Mouse (Mus musculus) kidney, adult 2 months (tissue): ENCODE results near the gene Hbq1a. TPM values are rescaled to one million over a fixed set of nuclear protein-coding genes. Genes with fewer than 3 reads are reported as not detected.
"Not testable (repeated sequence)": the region's sequence is repeated elsewhere in the genome, so short reads cannot be mapped to it uniquely, and the experiment has no call there.

Source experiments
- DNase-seq: peaks from one replicate; pipeline ENCODE4 v3.0.0; 2021
- H3K27ac ChIP-seq: fragments of 200-500 bp; 2 replicates; pipeline ENCODE4 v1.5.1; 2012; ENCODE audit warnings: low read depth, low read length, control low read depth, inconsistent platforms; ENCODE audit not compliant: insufficient read depth
- H3K27me3 ChIP-seq: fragments of 200-500 bp; replicated peaks from 2 replicates; pipeline ENCODE4 v1.6.1; 2012; ENCODE audit warnings: mild to moderate bottlenecking, moderate library complexity, low read length, inconsistent platforms; ENCODE audit not compliant: control insufficient read depth, insufficient read depth
- H3K36me3 ChIP-seq: fragments of 200-500 bp; 2 replicates; pipeline ENCODE4 v1.6.1; 2012; ENCODE audit warnings: mild to moderate bottlenecking, moderate library complexity, low read length, inconsistent platforms; ENCODE audit not compliant: control insufficient read depth, insufficient read depth
- H3K4me1 ChIP-seq: fragments of 200-500 bp; 2 replicates; pipeline ENCODE4 v1.6.1; 2011; ENCODE audit warnings: low read length; ENCODE audit not compliant: control insufficient read depth, insufficient read depth
- H3K4me3 ChIP-seq: fragments of 200-500 bp; 2 replicates; pipeline ENCODE4 v1.5.1; 2011; ENCODE audit warnings: mild to moderate bottlenecking, low read depth, low read length, control low read depth; ENCODE audit not compliant: insufficient read depth
- CTCF ChIP-seq: fragments of 200-500 bp; conservative IDR thresholded peaks from 2 replicates; pipeline ENCODE4 v1.5.1; 2011; ENCODE audit warnings: low read depth, mild to moderate bottlenecking, control low read depth, low read length, moderate library complexity, mixed read lengths; ENCODE audit not compliant: insufficient read depth, insufficient read length
- POLR2A ChIP-seq: fragments of 200-500 bp; IDR thresholded peaks from one replicate; pipeline ENCODE4 v1.6.1; 2011; ENCODE audit warnings: low read depth, low read length, control low read depth
- WGBS: fragments of 180-500 bp; shearing (Covaris S2); methylation state at CpG from one replicate; pipeline ENCODE4 v1.1.7; 2018; 5-methylcytosine and 5-hydroxymethylcytosine counted together
- polyA plus RNA-seq: library from polyadenylated mRNA; depleted of rRNA; stranded (reverse); fragments of >200 nt; gene quantifications from 2 replicates; pipeline ENCODE4 v1.2.3, GENCODE M21; 2012

The Hbq1a gene
- polyA plus RNA-seq, 1 experiment, result 0.45 TPM

DNA sequence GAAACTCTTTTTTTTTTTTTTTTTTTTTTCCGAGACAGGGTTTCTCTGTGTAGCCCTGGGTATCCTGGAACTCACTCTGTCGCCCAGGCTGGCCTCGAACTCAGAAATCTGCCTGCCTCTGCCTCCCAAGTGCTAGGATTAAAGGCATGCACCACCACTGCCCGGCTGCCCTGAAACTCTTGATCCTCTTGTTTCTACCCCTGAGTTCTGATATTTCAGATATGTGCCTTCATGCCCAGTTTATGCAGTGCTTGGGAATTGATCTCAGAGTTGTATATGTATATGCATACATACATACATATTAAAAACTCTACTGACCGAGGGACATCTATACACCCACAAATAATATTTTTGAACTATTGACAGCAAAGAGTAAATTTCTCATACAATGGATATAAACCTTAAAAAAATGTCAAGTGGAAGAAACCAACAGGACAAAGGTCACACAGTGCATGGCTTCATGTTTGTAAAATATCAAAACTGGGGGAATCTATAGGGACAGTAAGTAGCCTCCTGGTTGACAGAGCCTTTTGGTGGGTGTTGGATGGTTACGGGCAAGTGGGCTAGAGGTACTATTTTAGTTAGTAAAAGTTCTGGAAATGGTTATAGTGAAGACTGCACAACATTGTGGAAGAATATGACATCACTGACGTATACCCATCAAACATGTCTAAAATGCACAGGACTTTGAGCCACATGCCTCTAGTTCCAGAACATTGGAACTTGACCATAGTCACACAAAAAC, 14.7 kb upstream of the Hbq1a start:
- H3K36me3 ChIP-seq, result no peaks in the 10 kb centered on the region
- H3K4me1 ChIP-seq, result no peaks in the 10 kb centered on the region
- WGBS, result 84% methylated on average over 7 of the region's 7 CpGs
- H3K4me3 ChIP-seq, result no peak overlapping the region
- TF ChIP-seq CTCF, result no peak
- TF ChIP-seq POLR2A, result no peak
- no peak overlapping the region for H3K27ac ChIP-seq
- no peaks in the 10 kb centered on the region for H3K27me3 ChIP-seq
- no peak for DNase-seq

DNA sequence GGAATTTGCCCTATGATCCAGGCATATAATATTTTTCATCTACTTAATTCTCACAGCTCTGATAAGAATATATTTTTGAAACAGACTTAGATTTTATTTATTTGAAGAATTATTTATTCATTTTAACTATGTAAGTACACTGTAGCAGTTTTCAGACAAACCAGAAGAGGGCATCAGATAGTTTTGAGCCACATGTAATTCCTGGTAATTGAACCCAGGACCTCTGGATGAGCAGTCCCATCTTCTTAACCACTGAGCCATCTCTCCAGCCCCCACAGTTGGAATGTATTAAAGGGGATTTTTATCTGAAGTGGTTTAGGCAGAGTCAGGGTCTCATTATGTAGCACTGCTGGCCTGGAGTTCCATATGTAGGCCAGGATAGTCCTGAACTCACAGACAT, 14.0 kb upstream of the Hbq1a start:
- not testable (repeated sequence) for H3K27me3 ChIP-seq, H3K27ac ChIP-seq, H3K4me3 ChIP-seq, H3K4me1 ChIP-seq, H3K36me3 ChIP-seq, DNase-seq

GRCm38 (mm10) chr11:32286695-32287492, 13.0 kb upstream of the Hbq1a start, which contains the start of gene Hbq1b:
TSS of gene Hbq1b (plus strand) at chr11:32286965.
- H3K4me1 ChIP-seq, H3K36me3 ChIP-seq, H3K27me3 ChIP-seq, H3K4me3 ChIP-seq, H3K27ac ChIP-seq: not testable (repeated sequence)
- peak; percentile 81 for DNase-seq
- 16% methylated on average over 30 of the region's 33 CpGs for WGBS
- TF ChIP-seq CTCF, result peak; percentile 57

DNA sequence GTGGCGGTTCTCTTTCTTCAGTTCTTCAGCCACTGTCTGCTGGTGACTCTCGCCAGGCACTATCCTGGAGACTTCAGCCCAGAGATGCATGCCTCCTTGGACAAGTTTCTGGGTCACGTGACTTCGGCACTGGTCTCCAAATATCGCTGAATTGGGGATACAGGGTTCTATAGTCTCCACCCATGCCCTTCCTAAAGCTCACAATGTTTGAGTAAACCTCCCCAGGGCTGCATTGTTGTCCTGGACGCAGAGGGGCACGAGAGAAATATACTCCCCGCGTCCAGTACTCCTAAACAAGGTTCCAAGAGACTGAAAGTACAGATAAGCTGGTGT, 12.4 kb upstream of the Hbq1a start:
- no peak for DNase-seq
- TF ChIP-seq POLR2A (no peak), CTCF (no peak)
- Histone ChIP-seq H3K36me3 (no peaks in the 10 kb centered on the region), H3K27me3 (no peaks in the 10 kb centered on the region), H3K27ac (no peak overlapping the region), H3K4me3 (no peak overlapping the region), H3K4me1 (no peaks in the 10 kb centered on the region)
- 75% methylated on average over 9 of the region's 9 CpGs for WGBS

DNA sequence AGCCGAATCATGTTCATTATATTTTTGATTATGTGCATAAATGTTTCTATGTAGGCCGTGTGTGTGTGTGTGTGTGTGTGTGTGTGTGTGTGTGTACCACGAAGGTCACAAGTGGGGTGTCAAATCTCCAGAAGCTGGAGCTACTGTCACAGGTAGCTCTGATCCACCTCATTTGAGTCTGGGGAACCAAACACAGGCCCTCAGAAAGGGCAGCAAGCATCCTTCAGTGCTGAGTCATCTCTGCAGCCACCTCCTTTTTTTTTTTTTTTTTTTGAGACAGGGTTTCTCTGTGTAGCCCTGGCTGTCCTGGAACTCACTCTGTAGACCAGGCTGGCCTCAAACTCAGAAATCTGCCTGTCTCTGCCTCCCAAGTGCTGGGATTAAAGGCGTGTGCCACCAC, 7.0 kb upstream of the Hbq1a start:
- H3K27me3 ChIP-seq, H3K27ac ChIP-seq, H3K36me3 ChIP-seq, DNase-seq, H3K4me1 ChIP-seq, H3K4me3 ChIP-seq: not testable (repeated sequence)
- 88% methylated on average over 4 of the region's 4 CpGs for WGBS

DNA sequence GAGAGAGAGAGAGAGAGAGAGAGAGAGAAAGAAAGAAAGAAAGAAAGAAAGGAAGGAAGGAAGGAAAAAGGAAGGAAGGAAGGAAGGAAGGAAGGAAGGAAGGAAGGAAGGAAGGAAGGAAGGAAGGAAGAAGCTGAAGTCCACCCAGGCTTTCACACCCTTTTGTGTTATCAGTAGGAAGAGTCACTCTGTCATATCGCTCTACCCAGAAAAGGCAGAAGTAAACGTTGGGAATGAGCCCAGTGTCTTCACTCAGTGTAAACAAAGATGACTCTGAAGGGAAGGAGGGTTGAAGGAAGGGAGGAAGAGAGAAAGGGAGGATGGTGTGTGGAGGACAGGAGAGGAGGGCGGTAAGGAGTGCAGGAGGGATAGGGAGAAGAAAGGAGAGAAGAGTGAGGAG, 6.4 kb upstream of the Hbq1a start:
- not testable (repeated sequence) for H3K27me3 ChIP-seq, H3K4me1 ChIP-seq, H3K27ac ChIP-seq, DNase-seq, H3K36me3 ChIP-seq, H3K4me3 ChIP-seq
- 58% methylated on average over 3 of the region's 3 CpGs for WGBS

DNA sequence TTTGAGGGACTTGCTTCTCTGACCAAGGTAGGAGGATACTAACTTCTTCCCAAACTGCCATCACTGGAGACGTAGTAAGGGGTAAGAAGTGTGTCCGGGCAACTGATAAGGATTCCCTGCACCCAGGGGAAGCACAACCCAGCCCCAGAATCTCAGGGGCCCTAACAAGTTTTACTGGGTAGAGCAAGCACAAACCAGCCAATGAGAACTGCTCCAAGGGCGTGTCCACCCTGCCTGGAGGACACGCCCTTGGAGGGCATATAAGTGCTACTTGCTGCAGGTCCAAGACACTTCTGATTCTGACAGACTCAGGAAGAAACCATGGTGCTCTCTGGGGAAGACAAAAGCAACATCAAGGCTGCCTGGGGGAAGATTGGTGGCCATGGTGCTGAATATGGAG, 3.7 kb upstream of the Hbq1a start, which contains the start of gene Hba-a2:
Gene Hba-a2 (plus strand): TSS at position 287 of the 400 bp plus-strand sequence.
- H3K4me1 ChIP-seq, DNase-seq, H3K27me3 ChIP-seq, H3K27ac ChIP-seq, H3K36me3 ChIP-seq, H3K4me3 ChIP-seq: not testable (repeated sequence)
- WGBS, result no CpG with 5 or more reads among the region's 4 CpGs

- H3K4me1 ChIP-seq, result not testable (repeated sequence)
- WGBS, result 43% methylated on average over 2 of the region's 2 CpGs
Observed at GRCm38 (mm10) chr11:32297417-32297816, 2.5 kb upstream of the Hbq1a start.

More at GRCm38 (mm10) chr11:32297417-32297816, 2.5 kb upstream of the Hbq1a start:
- not testable (repeated sequence) for H3K27ac ChIP-seq, H3K27me3 ChIP-seq, H3K36me3 ChIP-seq, DNase-seq, H3K4me3 ChIP-seq
